Mouse (Mus musculus) small intestine, adult 2 months (tissue): Measurements from ENCODE around the gene Fv1. TPM values are rescaled to one million over a fixed set of nuclear protein-coding genes. Genes with fewer than 3 reads are reported as not detected.
A peak's percentile ranks its signal among the peaks of the same experiment; 100 is the strongest.

Experiments used
- H3K27ac ChIP-seq: fragments of 200-500 bp; 2 replicates; pipeline ENCODE4 v1.5.1; 2012; ENCODE audit warnings: low read depth, low read length, control low read depth, inconsistent platforms; ENCODE audit not compliant: insufficient read depth
- H3K27me3 ChIP-seq: fragments of 200-500 bp; 2 replicates; pipeline ENCODE4 v1.6.1; 2012; ENCODE audit warnings: mild to moderate bottlenecking, moderate library complexity, low read length, inconsistent platforms; ENCODE audit not compliant: control insufficient read depth, insufficient read depth
- H3K36me3 ChIP-seq: fragments of 200-500 bp; 2 replicates; pipeline ENCODE4 v1.6.1; 2012; ENCODE audit warnings: mild to moderate bottlenecking, low read length, control low read depth, inconsistent platforms; ENCODE audit not compliant: control insufficient read depth, insufficient read depth
- H3K4me1 ChIP-seq: fragments of 200-500 bp; 2 replicates; pipeline ENCODE4 v1.6.1; 2012; ENCODE audit warnings: low read length, inconsistent platforms, mixed read lengths; ENCODE audit not compliant: control insufficient read depth, insufficient read depth, insufficient read length
- H3K4me3 ChIP-seq: fragments of 200-500 bp; 2 replicates; pipeline ENCODE4 v1.5.1; 2012; ENCODE audit warnings: low read depth, mild to moderate bottlenecking, control low read depth, inconsistent platforms, low read length, moderate library complexity
- CTCF ChIP-seq: fragments of 200-500 bp; IDR thresholded peaks from 2 replicates; pipeline ENCODE4 v1.5.1; 2012; ENCODE audit warnings: low read depth, mild to moderate bottlenecking, control low read depth, inconsistent platforms, low read length, moderate library complexity, mixed read lengths; ENCODE audit not compliant: insufficient replicate concordance, insufficient read length; ENCODE audit errors: extremely low read depth
- POLR2A ChIP-seq: fragments of 200-500 bp; IDR thresholded peaks from 2 replicates; pipeline ENCODE4 v1.6.1; 2012; ENCODE audit warnings: low read depth, mild to moderate bottlenecking, control low read depth, inconsistent platforms, low read length, moderate library complexity
- WGBS: fragments of 180-500 bp; shearing (Covaris S2); methylation state at CpG from one replicate; pipeline ENCODE4 v1.1.7; 2018; 5-methylcytosine and 5-hydroxymethylcytosine counted together
- polyA plus RNA-seq: library from polyadenylated mRNA; depleted of rRNA; stranded (reverse); fragments of >200 nt; gene quantifications from 2 replicates; pipeline ENCODE4 v1.2.3, GENCODE M21; 2012

Gene Fv1
- polyA plus RNA-seq, 1 experiment = 0.41 TPM

DNA sequence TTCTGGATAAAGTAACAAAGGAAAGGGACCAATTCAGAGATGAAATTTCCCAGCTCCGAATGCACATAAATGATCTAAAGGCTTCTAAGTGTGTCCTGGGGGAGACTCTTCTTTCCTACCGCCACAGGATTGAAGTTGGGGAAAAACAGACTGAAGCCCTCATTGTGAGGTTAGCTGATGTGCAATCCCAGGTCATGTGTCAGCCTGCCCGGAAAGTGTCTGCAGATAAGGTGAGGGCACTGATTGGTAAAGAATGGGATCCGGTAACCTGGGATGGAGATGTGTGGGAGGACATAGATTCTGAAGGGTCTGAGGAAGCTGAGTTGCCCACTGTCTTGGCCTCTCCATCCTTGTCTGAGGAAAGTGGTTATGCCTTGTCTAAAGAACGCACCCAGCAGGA is 459 bp downstream of the Fv1 start:
- H3K4me1 ChIP-seq = peaks cover 15% of the 10 kb centered on the region; the same call in 1 of the 2 replicates
- 6% methylated on average over 5 of the region's 5 CpGs for whole genome bisulfite sequencing
- H3K27me3 ChIP-seq = no peaks in the 10 kb centered on the region
- TF ChIP-seq CTCF (no peak), POLR2A (no peak)
- peaks cover 20% of the 10 kb centered on the region for H3K36me3 ChIP-seq
- peak overlapping the region; percentile 65; the same call in 1 of the 2 replicates for H3K27ac ChIP-seq
- H3K4me3 ChIP-seq = peak overlapping the region; percentile 76

DNA sequence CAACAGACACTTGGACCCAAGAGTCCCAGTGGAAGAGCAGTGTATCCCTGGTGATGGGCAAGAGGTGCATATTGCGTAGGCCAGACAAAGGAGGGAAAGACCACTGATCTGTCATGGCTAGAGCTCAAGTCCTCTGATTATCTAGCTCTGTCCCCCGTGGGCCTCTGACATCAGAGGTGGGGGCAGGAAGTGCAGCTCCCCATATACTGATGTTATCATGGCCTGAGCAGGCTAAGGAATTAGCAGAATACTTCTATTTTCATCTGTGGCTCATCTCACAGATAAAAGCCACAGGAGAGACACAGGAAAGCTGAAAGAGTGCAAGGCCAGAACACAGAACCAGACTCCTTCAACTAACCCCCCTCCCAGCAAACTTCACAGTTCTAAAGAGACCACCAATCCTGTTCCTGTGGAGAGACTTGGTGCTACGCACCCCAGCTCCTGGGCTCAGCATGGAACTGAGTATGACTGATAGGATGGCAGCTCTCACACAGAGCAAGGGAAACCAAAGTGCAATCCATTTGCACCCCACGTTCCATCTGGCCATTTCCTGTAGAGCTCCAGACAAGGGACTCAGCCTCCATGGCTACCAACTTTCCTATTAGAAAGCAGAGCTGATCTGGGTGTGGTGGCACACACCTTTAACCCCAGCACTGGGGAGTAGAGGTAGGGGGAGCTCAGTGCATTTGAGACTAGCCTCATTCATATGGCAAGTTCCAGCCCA is 7.2 kb downstream of the Fv1 start:
- no peaks in the 10 kb centered on the region for H3K27me3 ChIP-seq
- no peak overlapping the region; the same call in 1 of the 2 replicates for H3K27ac ChIP-seq
- no peak overlapping the region for H3K4me3 ChIP-seq
- no peak for TF ChIP-seq POLR2A
- WGBS = 77% methylated on average over 4 of the region's 4 CpGs
- H3K36me3 ChIP-seq = peaks cover 67% of the 10 kb centered on the region
- peaks cover 8% of the 10 kb centered on the region; the same call in 1 of the 2 replicates for H3K4me1 ChIP-seq

DNA sequence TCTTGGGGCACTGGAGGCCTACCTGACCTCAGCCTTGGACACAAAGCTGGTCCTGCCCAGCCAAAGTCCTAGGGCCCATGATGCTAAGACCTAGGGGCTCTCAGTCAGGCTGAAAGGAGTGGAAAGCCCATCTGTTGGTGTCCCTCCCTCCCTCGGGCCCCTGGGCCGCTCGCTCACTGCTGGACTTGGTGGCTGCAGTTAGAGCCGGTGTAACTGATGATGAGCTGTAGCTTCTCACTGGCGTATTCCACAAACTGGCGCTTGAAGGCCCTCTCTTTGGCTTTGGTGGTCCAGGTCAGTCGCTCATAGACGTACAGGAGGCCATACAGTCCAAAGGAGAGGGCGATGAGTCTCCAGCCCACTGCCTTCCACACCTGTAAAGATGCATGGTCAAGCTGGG is 9.8 kb downstream of the Fv1 start:
- Histone ChIP-seq H3K36me3 (peaks cover 77% of the 10 kb centered on the region), H3K4me1 (peaks cover 8% of the 10 kb centered on the region; the same call in 1 of the 2 replicates), H3K27ac (no peak overlapping the region), H3K4me3 (no peak overlapping the region), H3K27me3 (no peaks in the 10 kb centered on the region)
- TF ChIP-seq POLR2A (no peak), CTCF (no peak)
- WGBS = 94% methylated on average over 9 of the region's 9 CpGs

DNA sequence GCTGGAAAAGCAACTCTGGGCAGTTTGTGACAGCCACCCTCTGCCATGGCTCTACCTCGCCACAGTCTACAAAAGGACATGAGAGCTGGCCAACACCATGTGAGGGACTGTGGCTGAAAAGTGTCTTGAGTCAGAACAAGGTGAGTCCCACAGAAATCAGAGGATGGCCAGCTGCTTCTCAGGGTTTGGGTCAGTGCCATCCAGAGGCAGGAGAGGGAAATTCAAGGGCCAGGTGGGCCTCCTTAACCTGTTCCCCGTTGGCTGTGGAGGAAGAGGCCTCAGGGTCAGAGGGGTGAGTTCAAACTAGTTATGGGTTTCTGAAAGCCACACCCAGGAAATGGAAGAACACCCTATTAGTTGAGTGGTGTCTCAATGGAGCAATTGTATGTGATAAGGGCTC is 10.7 kb downstream of the Fv1 start:
- Histone ChIP-seq H3K36me3 (peaks cover 80% of the 10 kb centered on the region), H3K4me1 (peaks cover 8% of the 10 kb centered on the region; the same call in 1 of the 2 replicates), H3K27me3 (no peaks in the 10 kb centered on the region), H3K27ac (no peak overlapping the region), H3K4me3 (no peak overlapping the region)
- no peak for TF ChIP-seq CTCF
- TF ChIP-seq POLR2A = no peak
- 51% methylated on average over 2 of the region's 2 CpGs for WGBS

DNA sequence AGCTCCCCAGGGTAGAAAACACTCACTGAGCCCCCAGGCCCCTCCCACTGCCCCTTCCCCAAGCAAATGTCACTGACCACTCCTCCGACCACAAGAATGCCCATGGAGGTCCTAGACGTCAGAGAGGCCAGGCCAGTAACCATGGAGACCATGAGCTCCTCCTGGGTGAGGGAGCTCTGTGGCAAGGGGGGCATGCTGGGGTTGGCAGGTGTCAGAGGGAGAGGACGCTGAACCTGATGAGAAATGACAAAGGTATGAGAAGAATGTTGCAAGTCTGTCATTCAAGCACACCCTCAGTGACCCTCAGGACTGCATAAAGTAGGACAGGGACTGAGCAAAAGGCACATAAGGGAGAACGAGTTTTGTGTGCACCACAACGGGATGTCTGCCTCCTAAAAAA is 11.1 kb downstream of the Fv1 start:
- WGBS = 75% methylated on average over 5 of the region's 5 CpGs
- H3K4me3 ChIP-seq = no peak overlapping the region
- H3K36me3 ChIP-seq = peaks cover 79% of the 10 kb centered on the region
- H3K4me1 ChIP-seq = peaks cover 8% of the 10 kb centered on the region; the same call in 1 of the 2 replicates
- H3K27me3 ChIP-seq = no peaks in the 10 kb centered on the region
- TF ChIP-seq CTCF (no peak), POLR2A (no peak)
- no peak overlapping the region for H3K27ac ChIP-seq

DNA sequence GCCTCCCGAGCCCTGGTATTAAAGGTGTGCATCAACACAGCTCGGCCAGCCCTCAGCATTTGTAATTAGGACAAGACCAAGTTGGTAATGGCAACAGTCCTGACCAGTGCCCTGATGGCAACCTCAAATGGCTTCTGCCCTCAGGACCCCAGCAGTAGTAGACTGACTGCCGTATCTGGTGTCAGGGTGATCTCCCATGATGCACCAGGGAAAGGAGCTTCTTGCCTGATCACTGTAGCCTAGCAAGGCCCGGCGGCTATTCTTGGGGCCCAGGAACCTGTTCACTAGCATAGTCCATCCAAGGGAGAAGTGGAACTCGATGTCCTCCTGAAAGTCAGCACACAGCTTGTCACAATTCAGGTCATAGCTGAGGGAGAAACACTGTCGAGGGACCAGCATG is 13.0 kb downstream of the Fv1 start:
- TF ChIP-seq POLR2A (no peak), CTCF (no peak)
- no peak overlapping the region for H3K27ac ChIP-seq
- no peaks in the 10 kb centered on the region for H3K27me3 ChIP-seq
- peaks cover 77% of the 10 kb centered on the region for H3K36me3 ChIP-seq
- peaks cover under 1% of the 10 kb centered on the region; the same call in 1 of the 2 replicates for H3K4me1 ChIP-seq
- 94% methylated on average over 7 of the region's 7 CpGs for WGBS
- no peak overlapping the region for H3K4me3 ChIP-seq

DNA sequence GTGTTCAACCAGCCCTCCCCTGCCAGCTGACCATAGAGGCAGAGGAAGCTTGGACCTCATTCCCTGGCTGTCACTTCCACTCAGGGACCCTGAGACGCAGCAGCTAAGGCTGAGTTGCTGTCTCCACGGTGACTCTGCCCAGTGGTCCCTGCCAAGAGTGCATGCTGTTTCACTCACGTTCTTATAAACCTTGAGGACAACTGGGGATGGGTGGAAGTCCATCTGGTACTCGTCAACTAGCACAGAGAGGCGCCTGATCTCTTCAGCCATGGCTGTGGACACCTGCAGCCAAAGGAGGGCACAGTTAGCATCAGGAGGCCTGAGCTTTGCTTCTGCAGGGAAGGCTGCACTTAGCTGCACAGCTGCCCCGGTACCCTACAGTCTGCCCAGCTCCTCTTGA is 14.3 kb downstream of the Fv1 start:
- no peaks in the 10 kb centered on the region for H3K4me1 ChIP-seq
- peaks cover 81% of the 10 kb centered on the region for H3K36me3 ChIP-seq
- WGBS = 79% methylated on average over 6 of the region's 6 CpGs
- TF ChIP-seq POLR2A (no peak), CTCF (no peak)
- no peaks in the 10 kb centered on the region for H3K27me3 ChIP-seq
- H3K4me3 ChIP-seq = no peak overlapping the region
- no peak overlapping the region for H3K27ac ChIP-seq
